Mouse (Mus musculus) cortical plate, adult 2 months (tissue): Measurements from ENCODE around the gene Fbxl5. TPM values are rescaled to one million over a fixed set of nuclear protein-coding genes. Genes with fewer than 3 reads are reported as not detected.

Source experiments
- H3K27ac ChIP-seq: fragments of 200-500 bp; 2 replicates; pipeline ENCODE4 v1.5.1; 2012; ENCODE audit warnings: low read length, control low read depth, inconsistent platforms; ENCODE audit not compliant: insufficient read depth
- H3K4me1 ChIP-seq: fragments of 200-500 bp; 2 replicates; pipeline ENCODE4 v1.6.1; 2011; ENCODE audit warnings: low read length; ENCODE audit not compliant: control insufficient read depth, insufficient read depth
- H3K4me3 ChIP-seq: fragments of 200-500 bp; 2 replicates; pipeline ENCODE4 v1.5.1; 2011; ENCODE audit warnings: mild to moderate bottlenecking, low read length, control low read depth; ENCODE audit not compliant: insufficient read depth
- CTCF ChIP-seq: fragments of 200-500 bp; IDR thresholded peaks from 2 replicates; pipeline ENCODE4 v1.5.1; 2011; ENCODE audit warnings: mild to moderate bottlenecking, control low read depth, low read length; ENCODE audit not compliant: insufficient read depth; ENCODE audit errors: extremely low read depth
- POLR2A ChIP-seq: fragments of 200-500 bp; IDR thresholded peaks from 2 replicates; pipeline ENCODE4 v1.6.1; 2011; ENCODE audit warnings: mild to moderate bottlenecking, low read length, control low read depth; ENCODE audit not compliant: insufficient read depth; ENCODE audit errors: extremely low read depth
- polyA plus RNA-seq: library from polyadenylated mRNA; depleted of rRNA; stranded (reverse); fragments of >200 nt; gene quantifications from 2 replicates; pipeline ENCODE4 v1.2.3, GENCODE M21; 2012

Fbxl5 gene
- polyA plus RNA-seq, 1 experiment: 68.9 TPM

GRCm38 (mm10) chr5:43836590-43836989 is 15.2 kb upstream of the Fbxl5 start:
- no peak for TF ChIP-seq POLR2A
- TF ChIP-seq CTCF: peak; percentile 34; the same call in 1 of the 2 replicates
- Histone ChIP-seq H3K4me3 (no peak overlapping the region), H3K4me1 (no peaks in the 10 kb centered on the region), H3K27ac (no peak overlapping the region)

GRCm38 (mm10) chr5:43827366-43827765 is 5.9 kb upstream of the Fbxl5 start:
- TF ChIP-seq POLR2A (no peak), CTCF (no peak)
- Histone ChIP-seq H3K4me1 (no peaks in the 10 kb centered on the region), H3K27ac (no peak overlapping the region), H3K4me3 (no peak overlapping the region)

- TF ChIP-seq CTCF (no peak), POLR2A (no peak)
- H3K4me1 ChIP-seq: no peaks in the 10 kb centered on the region
- no peak overlapping the region for H3K4me3 ChIP-seq
- H3K27ac ChIP-seq: no peak overlapping the region
Observed at GRCm38 (mm10) chr5:43826883-43827282, 5.4 kb upstream of the Fbxl5 start.

- TF ChIP-seq POLR2A: no peak
- TF ChIP-seq CTCF: no peak
Observed at GRCm38 (mm10) chr5:43824580-43824979, 3.1 kb upstream of the Fbxl5 start.

GRCm38 (mm10) chr5:43822824-43823223 is 1.4 kb upstream of the Fbxl5 start:
- Histone ChIP-seq H3K4me3 (no peak overlapping the region), H3K4me1 (no peaks in the 10 kb centered on the region), H3K27ac (no peak overlapping the region)
- TF ChIP-seq CTCF (no peak), POLR2A (no peak)

More at GRCm38 (mm10) chr5:43824580-43824979, 3.1 kb upstream of the Fbxl5 start:
- H3K27ac ChIP-seq: no peak overlapping the region
- H3K4me1 ChIP-seq: no peaks in the 10 kb centered on the region
- H3K4me3 ChIP-seq: no peak overlapping the region

GRCm38 (mm10) chr5:43822199-43822598 is 761 bp upstream of the Fbxl5 start:
- Histone ChIP-seq H3K27ac (no peak overlapping the region), H3K4me3 (no peak overlapping the region), H3K4me1 (no peaks in the 10 kb centered on the region)
- no peak for TF ChIP-seq POLR2A
- no peak for TF ChIP-seq CTCF

GRCm38 (mm10) chr5:43820785-43821184 is 653 bp downstream of the Fbxl5 start:
- no peak overlapping the region for H3K4me3 ChIP-seq
- no peak overlapping the region for H3K27ac ChIP-seq
- H3K4me1 ChIP-seq: no peaks in the 10 kb centered on the region
- no peak for TF ChIP-seq CTCF
- TF ChIP-seq POLR2A: no peak

GRCm38 (mm10) chr5:43818695-43819094 is 2.7 kb downstream of the Fbxl5 start, which contains the start of gene Bst1:
TSS of gene Bst1 (plus strand) at chr5:43818885.
- Histone ChIP-seq H3K4me3 (no peak within 1 kb of the TSS), H3K27ac (no peak within 1 kb of the TSS), H3K4me1 (no peaks in the 10 kb centered on the region)
- TF ChIP-seq CTCF (no peak), POLR2A (no peak)

- no peaks in the 10 kb centered on the region for H3K4me1 ChIP-seq
- H3K27ac ChIP-seq: no peak overlapping the region
- TF ChIP-seq POLR2A: no peak
- TF ChIP-seq CTCF: no peak
- H3K4me3 ChIP-seq: no peak overlapping the region
Observed at GRCm38 (mm10) chr5:43815769-43816168, 5.7 kb downstream of the Fbxl5 start.

- Histone ChIP-seq H3K4me1 (no peaks in the 10 kb centered on the region), H3K27ac (no peak overlapping the region), H3K4me3 (no peak overlapping the region)
- TF ChIP-seq POLR2A (no peak), CTCF (no peak)
Observed at GRCm38 (mm10) chr5:43814536-43814935, 6.9 kb downstream of the Fbxl5 start.
